Mouse (Mus musculus): ENCODE data around the gene Fcho1.

GRCm38 (mm10) chr8:71758816-71759215, 33.3 kb upstream of the Fcho1 start:
- no peak for TF ChIP-seq CTCF (IDR thresholded peaks at IDR 0.05)
- TF ChIP-seq EP300 (IDR thresholded peaks at IDR 0.05; ENCODE audit: insufficient read depth, low read depth, low read length): no peak
- no peak for TF ChIP-seq POLR2A (IDR thresholded peaks at IDR 0.05; ENCODE audit: insufficient read depth, low read depth, low read length)

Measured in heart, adult 2 months (tissue).